Mouse (Mus musculus): ENCODE measurements around the gene Serinc3.
"Not testable (repeated sequence)": the region's sequence is repeated elsewhere in the genome, so short reads cannot be mapped to it uniquely, and the experiment has no call there.

Serinc3 gene

DNA sequence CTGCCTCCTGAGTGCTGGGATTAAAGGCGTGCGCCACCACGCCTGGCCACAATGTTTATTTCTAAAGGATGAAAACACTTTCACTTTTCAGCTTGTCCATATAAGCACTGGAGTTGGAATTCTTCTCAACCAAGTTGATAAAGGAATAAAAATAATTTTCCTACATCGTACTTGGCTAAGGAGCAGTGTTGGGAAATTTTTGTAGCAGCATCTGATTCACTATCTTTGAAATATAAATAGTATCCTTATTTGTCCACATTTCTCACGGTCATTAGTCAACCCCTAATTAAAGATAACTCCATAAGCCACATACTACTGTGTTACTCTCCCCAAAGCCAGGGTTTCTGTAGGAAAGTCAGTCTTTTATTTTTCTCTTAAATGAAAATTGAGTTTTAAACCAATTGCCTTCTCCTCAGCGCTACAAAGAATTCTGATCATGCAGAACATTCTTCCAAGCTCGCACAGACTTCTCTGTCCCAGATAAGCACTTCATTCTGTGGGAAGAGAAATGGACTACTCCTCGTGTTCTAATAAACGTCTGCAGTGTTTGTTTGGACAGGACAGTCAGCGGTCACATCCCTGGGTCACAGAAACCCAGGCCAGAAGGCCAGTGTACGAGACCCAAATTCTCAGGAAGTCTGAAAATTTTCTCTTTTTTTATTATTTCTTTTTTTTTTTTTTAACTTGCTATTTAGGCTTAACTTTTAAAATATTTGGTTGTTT is 26.1 kb upstream of the Serinc3 start:
- in situ Hi-C loops (cut with MboI; ENCODE audit: low pct_unique_long_range_greater_than_20kb in 1 of 2, low sequenced_read_pairs in 2 of 2, unreplicated experiment in 1 of 2), result no loop called here

- in situ Hi-C loops (cut with MboI; ENCODE audit: low pct_unique_long_range_greater_than_20kb in 1 of 2, low sequenced_read_pairs in 2 of 2, unreplicated experiment in 1 of 2), result no loop called here
These were observed 22.1 kb upstream of the Serinc3 start for GRCm38 (mm10) chr2:163667045-163667444.

- in situ Hi-C loops (cut with MboI; ENCODE audit: low pct_unique_long_range_greater_than_20kb in 1 of 2, low sequenced_read_pairs in 2 of 2, unreplicated experiment in 1 of 2), result no loop called here
These were observed 19.0 kb upstream of the Serinc3 start for GRCm38 (mm10) chr2:163663930-163664329.

GRCm38 (mm10) chr2:163662698-163663221 is 17.8 kb upstream of the Serinc3 start:
- in situ Hi-C loops (cut with MboI; ENCODE audit: low pct_unique_long_range_greater_than_20kb in 1 of 2, low sequenced_read_pairs in 2 of 2, unreplicated experiment in 1 of 2), result no loop called here

- in situ Hi-C loops (cut with MboI; ENCODE audit: low pct_unique_long_range_greater_than_20kb in 1 of 2, low sequenced_read_pairs in 2 of 2, unreplicated experiment in 1 of 2), result no loop called here
These were observed 17.1 kb upstream of the Serinc3 start for GRCm38 (mm10) chr2:163662076-163662475.

- in situ Hi-C loops (cut with MboI; ENCODE audit: low pct_unique_long_range_greater_than_20kb in 1 of 2, low sequenced_read_pairs in 2 of 2, unreplicated experiment in 1 of 2), result no loop called here
These were observed 16.5 kb upstream of the Serinc3 start for GRCm38 (mm10) chr2:163661371-163661850.

- in situ Hi-C loops (cut with MboI; ENCODE audit: low pct_unique_long_range_greater_than_20kb in 1 of 2, low sequenced_read_pairs in 2 of 2, unreplicated experiment in 1 of 2), result no loop called here
These were observed 15.3 kb upstream of the Serinc3 start for GRCm38 (mm10) chr2:163660103-163660701.

GRCm38 (mm10) chr2:163659431-163659830 is 14.5 kb upstream of the Serinc3 start:
- in situ Hi-C loops (cut with MboI; ENCODE audit: low pct_unique_long_range_greater_than_20kb in 1 of 2, low sequenced_read_pairs in 2 of 2, unreplicated experiment in 1 of 2), result no loop called here

DNA sequence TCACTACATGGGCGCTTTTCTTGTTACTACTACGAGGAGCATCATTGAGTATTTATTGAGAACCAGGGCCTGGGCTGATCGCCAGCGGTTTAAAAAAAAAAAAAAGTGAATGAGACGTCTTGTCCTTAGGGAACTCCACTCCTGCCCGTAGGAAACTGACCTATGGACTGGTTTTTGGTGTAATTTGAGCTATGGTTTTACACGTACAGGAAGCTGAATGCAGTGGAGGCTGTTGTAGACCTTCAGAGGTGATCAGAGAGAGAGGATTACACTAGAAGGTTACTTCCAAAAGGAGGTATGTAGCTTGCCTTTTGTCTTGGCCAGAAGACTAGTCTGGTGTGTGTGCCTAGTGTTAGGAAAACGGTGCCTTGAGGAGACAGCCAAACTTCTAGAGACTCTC is 14.0 kb upstream of the Serinc3 start:
- in situ Hi-C loops (cut with MboI; ENCODE audit: low pct_unique_long_range_greater_than_20kb in 1 of 2, low sequenced_read_pairs in 2 of 2, unreplicated experiment in 1 of 2), result no loop called here

DNA sequence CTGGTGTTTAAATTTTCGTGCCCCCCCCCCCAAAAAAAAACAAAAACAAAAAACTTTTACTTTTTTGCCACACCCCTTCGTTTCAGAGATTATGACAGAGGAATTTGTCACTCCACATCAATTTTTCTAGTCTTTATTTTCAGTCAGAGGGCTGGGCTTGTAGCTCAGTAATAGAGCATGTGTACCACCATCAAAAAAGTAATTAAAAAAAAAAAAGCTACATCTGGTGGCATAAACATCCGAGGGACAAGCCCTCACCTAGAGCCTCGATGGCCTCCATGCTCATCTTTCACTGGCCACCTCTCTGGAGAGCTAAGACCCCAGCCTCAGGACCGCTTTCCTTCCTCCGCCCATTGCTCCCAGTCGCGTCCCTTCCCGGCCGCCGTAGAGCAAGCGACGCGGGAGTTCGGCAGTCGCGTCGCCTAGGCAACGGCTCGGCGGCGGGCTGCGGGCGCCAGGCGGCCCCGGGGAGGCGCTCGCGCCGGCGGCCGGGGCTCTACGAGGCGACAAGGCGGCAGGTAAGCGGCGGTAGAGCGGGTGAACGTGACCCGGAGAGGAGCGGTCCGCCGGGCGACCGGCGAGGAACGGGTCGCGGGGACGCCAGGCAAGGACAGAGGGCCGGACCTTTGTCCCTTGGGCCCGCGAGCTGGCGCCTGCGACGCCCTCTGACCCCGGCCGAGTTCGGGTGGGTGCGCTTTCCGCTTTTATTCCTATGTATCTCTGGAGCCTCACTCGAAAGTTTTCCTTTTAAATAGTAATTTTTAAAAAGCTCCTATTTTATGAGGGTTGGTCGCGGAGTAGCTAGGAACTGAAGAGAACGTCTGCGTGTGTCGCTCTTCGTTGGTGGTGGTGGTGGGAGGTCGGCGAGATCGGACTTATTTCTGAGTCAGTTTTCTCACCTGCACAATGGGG is 13.3 kb upstream of the Serinc3 start, which contains the start of gene Pkig:
TSS of gene Pkig (plus strand) at position 412 of the 912 bp plus-strand sequence.
- in situ Hi-C loops (cut with MboI; ENCODE audit: low pct_unique_long_range_greater_than_20kb in 1 of 2, low sequenced_read_pairs in 2 of 2, unreplicated experiment in 1 of 2), result no loop called here

DNA sequence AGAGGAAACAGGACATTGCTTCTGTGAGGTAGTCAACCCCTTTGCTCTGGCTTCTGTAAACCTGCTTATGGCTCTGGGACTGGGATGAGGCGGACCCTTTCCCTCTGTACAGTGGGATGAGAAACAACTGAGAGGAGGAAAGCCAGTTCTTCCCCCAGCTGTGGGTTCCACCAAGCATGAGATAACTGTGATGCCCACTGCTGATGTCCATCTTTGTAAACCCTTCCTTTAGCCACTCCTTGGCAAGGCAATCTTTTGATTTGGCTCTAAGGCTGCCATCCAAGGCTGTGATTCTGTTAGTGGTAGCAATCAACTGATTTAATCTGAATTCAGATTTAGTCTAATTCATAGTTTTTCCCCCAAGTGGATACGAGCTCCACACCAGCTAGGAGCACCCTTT is 12.6 kb upstream of the Serinc3 start:
- in situ Hi-C loops (cut with MboI; ENCODE audit: low pct_unique_long_range_greater_than_20kb in 1 of 2, low sequenced_read_pairs in 2 of 2, unreplicated experiment in 1 of 2), result no loop called here

DNA sequence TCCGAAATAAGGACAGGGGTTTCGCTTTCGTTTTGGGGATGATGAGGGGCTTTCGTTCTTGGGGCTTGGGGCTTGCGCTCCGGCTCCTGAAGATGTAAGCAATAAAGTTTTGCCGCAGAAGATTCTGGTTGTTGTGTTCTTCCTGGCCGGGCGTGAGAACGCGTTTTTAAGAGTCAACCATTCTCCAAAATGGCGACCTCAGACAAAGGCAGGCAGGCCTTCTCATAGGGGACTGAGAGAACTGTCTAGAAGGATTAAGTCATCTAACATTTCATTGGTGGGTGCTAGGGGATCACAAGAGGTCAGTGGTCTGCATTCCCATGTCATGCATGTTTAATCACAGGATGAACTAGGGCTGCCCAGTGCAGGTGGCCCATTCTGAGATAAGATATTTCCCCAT is 10.8 kb upstream of the Serinc3 start:
- in situ Hi-C loops (cut with MboI; ENCODE audit: low pct_unique_long_range_greater_than_20kb in 1 of 2, low sequenced_read_pairs in 2 of 2, unreplicated experiment in 1 of 2), result not testable (repeated sequence)

DNA sequence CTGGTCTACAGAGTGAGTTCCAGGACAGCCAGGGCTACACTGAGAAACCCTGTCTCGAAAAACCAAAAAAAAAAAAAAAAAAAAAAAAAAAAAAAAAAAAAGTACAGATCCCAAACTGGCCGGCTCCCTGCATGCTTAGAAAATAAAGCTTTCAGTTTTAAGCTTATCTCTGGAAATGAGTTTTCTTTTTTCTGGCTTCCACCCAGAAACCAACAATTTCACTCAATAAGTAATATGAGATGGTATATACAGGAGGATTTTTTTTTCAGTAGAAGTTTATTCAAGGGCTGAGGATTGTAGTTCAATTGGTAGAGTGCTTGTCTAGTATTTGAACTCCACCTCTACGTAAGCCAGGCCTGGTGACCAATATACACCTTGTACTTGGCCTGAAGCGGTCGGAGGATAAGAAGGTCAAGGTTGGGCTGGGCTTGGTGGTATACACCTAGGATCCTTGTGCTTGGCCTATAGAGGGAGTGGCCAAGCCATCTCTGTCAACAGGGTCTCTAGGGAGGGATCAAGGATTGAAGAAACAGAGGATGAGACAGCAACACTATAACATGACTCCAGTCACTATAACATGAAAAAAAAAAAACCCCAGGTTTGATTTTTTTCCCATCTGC is 1.6 kb upstream of the Serinc3 start:
- in situ Hi-C loops (cut with MboI; ENCODE audit: low pct_unique_long_range_greater_than_20kb in 1 of 2, low sequenced_read_pairs in 2 of 2, unreplicated experiment in 1 of 2), result no loop called here

GRCm38 (mm10) chr2:163645700-163646460 is 949 bp upstream of the Serinc3 start:
- in situ Hi-C loops (cut with MboI; ENCODE audit: low pct_unique_long_range_greater_than_20kb in 1 of 2, low sequenced_read_pairs in 2 of 2, unreplicated experiment in 1 of 2), result no loop called here

DNA sequence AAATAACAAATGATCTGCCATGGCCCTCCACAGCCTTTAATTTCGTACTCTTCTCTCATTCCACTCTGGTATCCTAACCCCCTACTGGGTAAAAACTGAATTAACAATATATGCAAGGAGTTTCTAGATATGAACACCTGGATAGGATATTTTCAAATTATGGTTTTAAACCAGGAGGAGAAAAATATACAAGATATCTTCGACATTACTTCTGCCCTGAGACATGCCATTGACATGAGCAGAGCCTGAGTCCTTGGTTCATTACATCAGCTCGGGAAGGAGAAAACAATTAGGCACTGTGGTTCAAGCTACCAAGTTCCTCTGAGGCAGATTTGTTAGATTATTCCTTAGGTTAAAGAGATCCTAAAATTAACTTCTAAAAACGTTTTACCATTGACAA is 884 bp downstream of the Serinc3 start:
- in situ Hi-C loops (cut with MboI; ENCODE audit: low pct_unique_long_range_greater_than_20kb in 1 of 2, low sequenced_read_pairs in 2 of 2, unreplicated experiment in 1 of 2), result no loop called here

DNA sequence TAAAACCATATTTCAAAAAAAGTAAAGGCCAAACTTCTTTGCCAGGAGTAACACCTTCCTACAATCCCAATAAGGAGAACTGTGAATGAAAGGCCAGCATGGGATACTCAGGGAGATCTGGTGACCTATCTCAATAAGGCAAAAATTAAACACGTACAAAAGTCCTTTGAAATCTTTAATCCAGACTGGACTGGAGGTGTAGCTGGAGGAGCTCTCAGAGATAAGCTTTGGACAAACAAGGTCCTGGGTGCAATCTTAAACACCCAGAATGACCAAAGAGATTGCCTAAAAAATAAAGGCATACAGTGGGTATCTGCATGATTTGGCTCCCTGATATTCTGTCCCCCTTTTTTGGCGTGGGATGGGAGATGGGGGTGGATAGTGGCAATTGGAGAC is 1.4 kb downstream of the Serinc3 start:
- in situ Hi-C loops (cut with MboI; ENCODE audit: low pct_unique_long_range_greater_than_20kb in 1 of 2, low sequenced_read_pairs in 2 of 2, unreplicated experiment in 1 of 2), result no loop called here

DNA sequence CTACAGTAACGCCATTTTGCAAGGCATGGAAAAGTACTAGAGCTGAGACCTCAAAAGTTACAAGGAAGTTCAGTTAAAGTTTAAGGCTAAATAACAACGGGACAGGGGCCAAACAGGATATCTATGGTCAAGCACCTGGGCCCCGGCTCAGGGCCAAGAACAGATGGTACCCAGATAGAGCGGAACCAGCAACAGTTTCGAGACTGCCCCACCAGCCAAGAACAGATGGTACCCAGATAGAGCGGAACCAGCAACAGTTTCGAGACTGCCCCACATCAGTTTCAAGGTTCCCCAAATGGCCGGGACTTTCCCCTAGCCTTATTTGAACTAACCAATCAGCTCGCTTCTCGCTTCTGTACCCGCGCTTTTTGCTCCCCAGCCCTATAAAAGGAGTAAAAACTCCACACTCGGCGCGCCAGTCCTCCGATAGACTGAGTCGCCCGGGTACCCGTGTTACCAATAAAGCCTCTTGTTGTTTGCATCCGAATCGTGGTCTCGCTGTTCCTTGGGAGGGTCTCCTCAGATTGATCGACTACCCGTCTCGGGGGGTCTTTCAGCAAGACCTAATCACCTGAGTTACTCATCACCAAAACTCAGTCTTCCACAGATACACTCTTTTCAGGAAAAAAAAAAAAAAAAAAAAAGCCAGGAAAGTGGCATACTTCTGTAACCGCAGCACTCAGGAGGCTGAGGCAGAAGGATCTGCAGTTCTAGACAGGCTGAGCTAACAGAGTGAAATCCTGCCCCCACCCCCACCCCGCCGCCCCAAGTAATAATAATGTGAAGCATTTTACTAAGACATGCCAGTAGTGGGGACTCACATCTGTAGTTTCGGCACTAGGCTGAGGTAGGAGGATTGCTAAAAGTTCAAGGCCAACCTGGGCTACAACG is 2.0 kb downstream of the Serinc3 start:
- in situ Hi-C loops (cut with MboI; ENCODE audit: low pct_unique_long_range_greater_than_20kb in 1 of 2, low sequenced_read_pairs in 2 of 2, unreplicated experiment in 1 of 2), result no loop called here

All from mouse embryonic stem cell (cell line).